Mouse (Mus musculus): ENCODE data around the gene Edil3. TPM values are rescaled to one million over a fixed set of nuclear protein-coding genes. Genes with fewer than 3 reads are reported as not detected.

Gene Edil3
- polyA plus RNA-seq, 1 experiment from 2014 or later: 14.3 TPM

DNA sequence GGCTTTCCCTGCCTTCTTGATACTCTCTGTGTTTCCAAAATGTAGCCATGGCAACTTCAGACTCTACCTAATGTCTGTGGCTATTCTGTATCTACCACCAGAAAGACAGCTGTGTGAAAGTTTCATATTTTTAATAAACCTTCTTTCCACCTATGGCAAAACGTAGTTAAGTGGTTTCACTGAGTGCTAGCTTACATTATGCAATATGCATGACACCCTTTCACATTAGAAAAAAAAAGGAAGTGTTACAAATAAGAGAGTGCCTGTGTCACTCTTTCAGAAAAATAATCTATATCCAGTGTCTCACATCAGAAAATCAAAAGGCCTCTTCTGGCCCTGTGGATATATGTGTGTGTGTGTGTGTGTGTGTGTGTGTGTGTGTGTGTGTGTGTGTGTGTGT is 346.7 kb downstream of the Edil3 start:
- no peak for ATAC-seq (ENCODE audit: low FRiP score, low read depth)
- WGBS: 56% methylated on average over 1 of the region's 1 CpGs
- no peaks in the 10 kb centered on the region for H3K36me3 ChIP-seq
- H3K4me2 ChIP-seq (replicated peaks): no peak overlapping the region
- H3K27me3 ChIP-seq: no peaks in the 10 kb centered on the region
- no peak overlapping the region for H3K27ac ChIP-seq
- no peaks in the 10 kb centered on the region for H3K9me3 ChIP-seq
- no peaks in the 10 kb centered on the region for H3K4me1 ChIP-seq
- H3K4me3 ChIP-seq: no peak overlapping the region
- H3K9ac ChIP-seq: no peak overlapping the region

- no peak overlapping the region for H3K27ac ChIP-seq
- ATAC-seq (ENCODE audit: low FRiP score, low read depth): no peak
- H3K4me1 ChIP-seq: no peaks in the 10 kb centered on the region
- 79% methylated on average over 4 of the region's 4 CpGs for WGBS
- no peaks in the 10 kb centered on the region for H3K9me3 ChIP-seq
- no peak overlapping the region for H3K9ac ChIP-seq
- H3K4me2 ChIP-seq (replicated peaks): no peak overlapping the region
- no peak overlapping the region for H3K4me3 ChIP-seq
- no peaks in the 10 kb centered on the region for H3K36me3 ChIP-seq
- H3K27me3 ChIP-seq: no peaks in the 10 kb centered on the region
Measured at GRCm38 (mm10) chr13:89170040-89170439, 348.8 kb downstream of the Edil3 start.

DNA sequence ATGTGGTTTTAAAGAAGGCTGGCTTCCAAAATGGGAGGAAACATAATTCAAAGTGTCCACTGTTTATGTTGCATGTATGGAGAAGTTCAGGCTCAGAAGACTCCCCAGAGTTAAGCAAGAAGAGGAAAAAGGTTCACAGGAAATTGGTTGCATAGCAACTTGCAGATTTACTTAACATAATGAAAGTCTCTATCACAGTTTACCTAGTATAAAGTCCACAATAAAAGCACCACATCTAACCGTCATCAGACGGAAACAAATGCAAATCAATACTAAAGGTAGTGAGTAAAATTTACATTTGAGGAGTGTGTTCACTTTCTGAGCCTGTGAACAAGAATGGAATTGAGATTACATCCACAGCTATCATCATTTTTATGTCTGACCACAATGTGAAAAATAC is 353.9 kb downstream of the Edil3 start:
- H3K4me2 ChIP-seq (replicated peaks): no peak overlapping the region
- no peaks in the 10 kb centered on the region for H3K9me3 ChIP-seq
- no peaks in the 10 kb centered on the region for H3K27me3 ChIP-seq
- 76% methylated on average over 2 of the region's 2 CpGs for WGBS
- no peak overlapping the region for H3K27ac ChIP-seq
- H3K36me3 ChIP-seq: no peaks in the 10 kb centered on the region
- ATAC-seq (ENCODE audit: low FRiP score, low read depth): no peak
- no peaks in the 10 kb centered on the region for H3K4me1 ChIP-seq
- no peak overlapping the region for H3K9ac ChIP-seq
- H3K4me3 ChIP-seq: no peak overlapping the region

DNA sequence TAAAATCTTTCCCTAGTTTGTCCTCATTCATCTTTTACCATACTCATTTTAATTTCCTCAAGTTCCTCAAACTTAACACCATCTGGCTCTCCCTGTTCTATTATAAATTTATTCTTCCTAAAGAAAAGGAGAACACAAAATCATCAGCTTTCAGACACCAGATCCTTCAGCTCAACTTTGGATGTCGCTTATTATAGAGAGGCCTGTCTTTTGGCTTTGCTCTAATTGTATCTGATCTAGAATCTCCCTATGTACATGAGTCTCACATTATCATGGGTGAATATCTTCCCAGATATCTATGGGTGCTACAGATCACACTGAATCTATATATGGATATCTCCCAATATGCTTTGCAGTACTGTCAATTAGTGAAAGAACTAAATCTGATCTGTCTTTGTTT is 367.8 kb downstream of the Edil3 start:
- Histone ChIP-seq H3K27ac (no peak overlapping the region), H3K4me1 (no peaks in the 10 kb centered on the region), H3K4me3 (no peak overlapping the region), H3K9ac (no peak overlapping the region), H3K36me3 (no peaks in the 10 kb centered on the region), H3K27me3 (no peaks in the 10 kb centered on the region), H3K4me2 (replicated peaks) (no peak overlapping the region), H3K9me3 (no peaks in the 10 kb centered on the region)
- 94% methylated on average over 1 of the region's 1 CpGs for WGBS
- ATAC-seq (ENCODE audit: low FRiP score, low read depth): no peak

DNA sequence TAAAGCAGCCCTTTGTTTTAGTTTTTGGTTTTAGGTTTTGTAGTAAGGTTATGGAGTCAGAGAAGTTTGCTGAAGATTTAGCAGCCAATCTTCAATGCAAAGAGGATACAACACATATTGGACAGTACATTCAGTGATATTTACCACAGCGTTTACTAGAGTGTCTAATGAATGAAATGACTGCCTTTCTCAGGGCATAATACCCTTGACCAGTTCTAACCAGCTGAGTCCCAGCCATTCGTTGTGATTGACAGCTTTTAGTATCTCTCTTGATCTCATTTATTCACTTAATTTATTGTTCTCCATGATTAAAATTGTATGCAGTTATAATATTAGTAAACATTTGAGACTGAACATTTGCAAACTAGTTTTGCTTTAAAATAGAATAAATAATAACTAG is 375.7 kb downstream of the Edil3 start:
- Histone ChIP-seq H3K36me3 (no peaks in the 10 kb centered on the region), H3K9ac (no peak overlapping the region), H3K9me3 (no peaks in the 10 kb centered on the region), H3K27me3 (no peaks in the 10 kb centered on the region), H3K4me1 (no peaks in the 10 kb centered on the region), H3K4me2 (replicated peaks) (no peak overlapping the region), H3K27ac (no peak overlapping the region), H3K4me3 (no peak overlapping the region)
- ATAC-seq (ENCODE audit: low FRiP score, low read depth): no peak
- WGBS: 75% methylated on average over 2 of the region's 2 CpGs

GRCm38 (mm10) chr13:89199275-89199674 is 378.0 kb downstream of the Edil3 start:
- 55% methylated on average over 2 of the region's 2 CpGs for WGBS
- no peak overlapping the region for H3K9ac ChIP-seq
- ATAC-seq (ENCODE audit: low FRiP score, low read depth): no peak
- H3K27ac ChIP-seq: no peak overlapping the region
- no peak overlapping the region for H3K4me3 ChIP-seq
- H3K36me3 ChIP-seq: no peaks in the 10 kb centered on the region
- H3K4me1 ChIP-seq: no peaks in the 10 kb centered on the region
- H3K27me3 ChIP-seq: no peaks in the 10 kb centered on the region
- H3K9me3 ChIP-seq: no peaks in the 10 kb centered on the region
- no peak overlapping the region for H3K4me2 ChIP-seq (replicated peaks)

GRCm38 (mm10) chr13:89238104-89238503 is 416.8 kb downstream of the Edil3 start:
- WGBS: 97% methylated on average over 1 of the region's 1 CpGs
- no peaks in the 10 kb centered on the region for H3K4me1 ChIP-seq
- no peaks in the 10 kb centered on the region for H3K36me3 ChIP-seq
- no peaks in the 10 kb centered on the region for H3K27me3 ChIP-seq
- ATAC-seq (ENCODE audit: low FRiP score, low read depth): no peak
- H3K9ac ChIP-seq: no peak overlapping the region
- no peak overlapping the region for H3K27ac ChIP-seq
- no peak overlapping the region for H3K4me3 ChIP-seq
- H3K4me2 ChIP-seq (replicated peaks): no peak overlapping the region
- no peaks in the 10 kb centered on the region for H3K9me3 ChIP-seq

DNA sequence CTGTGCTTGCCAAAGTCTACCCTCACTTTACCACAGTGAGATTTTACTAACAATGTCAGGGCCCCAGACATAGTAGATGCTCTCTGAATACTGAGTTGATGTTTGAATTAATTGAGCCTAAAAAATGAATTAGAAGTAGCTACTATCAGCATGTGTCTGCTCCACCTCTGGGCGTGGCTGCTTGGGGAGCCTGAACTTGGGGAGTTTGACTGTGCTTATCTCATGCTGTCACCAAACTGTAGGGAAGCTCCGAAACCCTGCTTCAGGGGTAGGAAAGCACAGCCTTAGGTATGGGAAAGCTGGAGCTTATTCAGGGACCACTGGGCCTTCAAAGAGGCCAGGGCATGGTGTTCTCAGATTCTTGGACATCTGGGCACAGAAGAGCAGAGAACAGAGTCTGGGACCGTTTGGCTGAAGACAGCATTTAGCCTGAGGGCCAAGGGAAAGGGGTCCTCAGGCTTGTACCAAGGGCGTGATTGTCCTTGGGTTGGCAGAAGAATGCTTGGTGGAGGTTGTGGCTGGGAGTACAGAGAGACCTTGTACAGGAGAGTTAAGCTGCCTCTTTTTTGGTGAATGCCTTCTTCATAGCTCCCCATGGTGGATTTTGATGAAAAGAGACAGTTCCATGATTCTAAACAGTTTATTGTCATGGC is 432.8 kb downstream of the Edil3 start:
- ATAC-seq (ENCODE audit: low FRiP score, low read depth): no peak
- Histone ChIP-seq H3K27me3 (no peaks in the 10 kb centered on the region), H3K9me3 (no peaks in the 10 kb centered on the region), H3K4me2 (replicated peaks) (no peak overlapping the region), H3K4me3 (no peak overlapping the region), H3K4me1 (no peaks in the 10 kb centered on the region), H3K9ac (no peak overlapping the region), H3K36me3 (no peaks in the 10 kb centered on the region), H3K27ac (no peak overlapping the region)
- 76% methylated on average over 4 of the region's 4 CpGs for WGBS

GRCm38 (mm10) chr13:89256906-89257305 is 435.6 kb downstream of the Edil3 start:
- Histone ChIP-seq H3K9ac (no peak overlapping the region), H3K4me3 (no peak overlapping the region)

GRCm38 (mm10) chr13:89286696-89287305 is 465.5 kb downstream of the Edil3 start:
- Histone ChIP-seq H3K4me1 (no peaks in the 10 kb centered on the region), H3K9ac (no peak overlapping the region), H3K27me3 (no peaks in the 10 kb centered on the region), H3K4me3 (no peak overlapping the region), H3K27ac (no peak overlapping the region), H3K9me3 (no peaks in the 10 kb centered on the region), H3K36me3 (no peaks in the 10 kb centered on the region), H3K4me2 (replicated peaks) (no peak overlapping the region)
- no peak for ATAC-seq (ENCODE audit: low FRiP score, low read depth)
- WGBS: 65% methylated on average over 5 of the region's 5 CpGs

More at GRCm38 (mm10) chr13:89256906-89257305, 435.6 kb downstream of the Edil3 start:
- Histone ChIP-seq H3K27ac (no peak overlapping the region), H3K27me3 (no peaks in the 10 kb centered on the region), H3K36me3 (no peaks in the 10 kb centered on the region), H3K4me2 (replicated peaks) (no peak overlapping the region), H3K4me1 (no peaks in the 10 kb centered on the region), H3K9me3 (no peaks in the 10 kb centered on the region)
- WGBS: 80% methylated on average over 1 of the region's 1 CpGs
- ATAC-seq (ENCODE audit: low FRiP score, low read depth): no peak

- no peaks in the 10 kb centered on the region for H3K9me3 ChIP-seq
- H3K27ac ChIP-seq: no peak overlapping the region
- no peak overlapping the region for H3K4me3 ChIP-seq
- no peaks in the 10 kb centered on the region for H3K27me3 ChIP-seq
- no peak for ATAC-seq (ENCODE audit: low FRiP score, low read depth)
- no peak overlapping the region for H3K4me2 ChIP-seq (replicated peaks)
- no peaks in the 10 kb centered on the region for H3K36me3 ChIP-seq
- no peaks in the 10 kb centered on the region for H3K4me1 ChIP-seq
- WGBS: 68% methylated on average over 4 of the region's 4 CpGs
- no peak overlapping the region for H3K9ac ChIP-seq
Measured at GRCm38 (mm10) chr13:89288201-89288600, 466.9 kb downstream of the Edil3 start.

DNA sequence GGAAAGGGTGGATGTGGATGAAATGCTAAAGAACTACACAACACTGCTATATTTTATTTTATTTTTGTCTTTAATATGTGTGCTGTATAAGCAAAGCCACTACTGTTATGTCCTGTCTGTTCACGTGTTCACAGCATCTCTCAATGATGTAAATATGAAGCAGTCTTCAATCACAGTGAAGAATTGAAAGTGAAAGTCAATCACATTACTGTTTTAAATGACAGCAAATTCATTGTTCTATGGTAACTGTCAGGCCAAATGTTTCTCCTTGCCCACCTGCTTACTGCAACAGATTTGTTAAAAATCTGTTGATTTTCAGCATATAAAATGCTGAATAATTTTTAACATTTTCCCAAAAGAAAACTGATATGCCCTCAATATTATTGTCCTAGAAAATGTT is 499.9 kb downstream of the Edil3 start:
- 83% methylated on average over 1 of the region's 1 CpGs for WGBS
- H3K4me3 ChIP-seq: no peak overlapping the region
- H3K36me3 ChIP-seq: no peaks in the 10 kb centered on the region
- no peaks in the 10 kb centered on the region for H3K9me3 ChIP-seq
- H3K4me1 ChIP-seq: no peaks in the 10 kb centered on the region
- H3K27ac ChIP-seq: no peak overlapping the region
- H3K4me2 ChIP-seq (replicated peaks): no peak overlapping the region
- no peak for ATAC-seq (ENCODE audit: low FRiP score, low read depth)
- no peak overlapping the region for H3K9ac ChIP-seq
- H3K27me3 ChIP-seq: no peaks in the 10 kb centered on the region

DNA sequence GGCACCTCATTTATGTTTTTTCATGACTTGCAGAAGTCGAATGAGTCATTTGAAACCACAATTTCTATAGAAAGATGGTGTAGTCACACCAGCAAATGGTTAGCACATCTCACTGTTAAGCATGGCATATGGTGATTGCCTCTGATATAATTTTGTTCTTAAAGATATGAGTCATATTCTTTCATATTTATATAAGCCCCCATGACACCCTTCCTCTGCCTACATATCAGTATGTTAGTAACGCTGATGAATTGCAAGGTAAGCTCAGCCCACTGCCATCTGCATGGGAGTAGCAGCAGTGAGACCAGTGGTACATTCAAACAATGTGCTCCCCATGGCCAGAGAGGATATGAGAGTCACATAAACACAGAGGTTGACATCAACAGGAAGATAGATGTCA is 503.0 kb downstream of the Edil3 start:
- Histone ChIP-seq H3K9ac (no peak overlapping the region), H3K4me2 (replicated peaks) (no peak overlapping the region), H3K9me3 (no peaks in the 10 kb centered on the region), H3K27me3 (no peaks in the 10 kb centered on the region), H3K27ac (no peak overlapping the region), H3K4me1 (no peaks in the 10 kb centered on the region), H3K4me3 (no peak overlapping the region), H3K36me3 (no peaks in the 10 kb centered on the region)
- 77% methylated on average over 2 of the region's 2 CpGs for WGBS
- no peak for ATAC-seq (ENCODE audit: low FRiP score, low read depth)

All from limb, embryonic 13.5 days (tissue).